Mouse (Mus musculus): ENCODE measurements around the gene Mpv17l2. TPM values are rescaled to one million over a fixed set of nuclear protein-coding genes. Genes with fewer than 3 reads are reported as not detected.

Gene Mpv17l2
- polyA plus RNA-seq, 1 experiment, result 99.7 TPM

- Histone ChIP-seq H3K36me3 (replicated peaks; ENCODE audit: low read length) (peaks cover 53% of the 10 kb centered on the region), H3K9me3 (no peaks in the 10 kb centered on the region), H3K27me3 (replicated peaks) (no peaks in the 10 kb centered on the region), H3K4me1 (peaks cover 86% of the 10 kb centered on the region), H3K4me3 (replicated peaks) (peak overlapping the region; percentile 89)
- TF ChIP-seq GATA1 (IDR thresholded peaks at IDR 0.05; ENCODE audit: borderline replicate concordance, low read length), result no peak
- no peak for TF ChIP-seq FLI1 (IDR thresholded peaks at IDR 0.05; ENCODE audit: low read length)
Observed at GRCm38 (mm10) chr8:70801830-70802229, 41.1 kb upstream of the Mpv17l2 start.

- TF ChIP-seq FLI1 (IDR thresholded peaks at IDR 0.05; ENCODE audit: low read length) (no peak), GATA1 (IDR thresholded peaks at IDR 0.05; ENCODE audit: borderline replicate concordance, low read length) (no peak)
- H3K9me3 ChIP-seq, result no peaks in the 10 kb centered on the region
- H3K4me3 ChIP-seq (replicated peaks), result peak overlapping the region; percentile 89
- peaks cover 86% of the 10 kb centered on the region for H3K4me1 ChIP-seq
- no peaks in the 10 kb centered on the region for H3K27me3 ChIP-seq (replicated peaks)
- peaks cover 60% of the 10 kb centered on the region for H3K36me3 ChIP-seq (replicated peaks; ENCODE audit: low read length)
Observed at GRCm38 (mm10) chr8:70801156-70801555, 40.4 kb upstream of the Mpv17l2 start.

- Histone ChIP-seq H3K9me3 (no peaks in the 10 kb centered on the region), H3K4me3 (replicated peaks) (peak overlapping the region; percentile 88), H3K27me3 (replicated peaks) (no peaks in the 10 kb centered on the region), H3K4me1 (peaks cover 86% of the 10 kb centered on the region), H3K36me3 (replicated peaks; ENCODE audit: low read length) (peaks cover 65% of the 10 kb centered on the region)
- no peak for TF ChIP-seq GATA1 (IDR thresholded peaks at IDR 0.05; ENCODE audit: borderline replicate concordance, low read length)
- TF ChIP-seq FLI1 (IDR thresholded peaks at IDR 0.05; ENCODE audit: low read length), result no peak
Observed at GRCm38 (mm10) chr8:70800648-70801047, 39.9 kb upstream of the Mpv17l2 start.

GRCm38 (mm10) chr8:70798281-70798680 is 37.5 kb upstream of the Mpv17l2 start:
- no peaks in the 10 kb centered on the region for H3K9me3 ChIP-seq
- TF ChIP-seq FLI1 (IDR thresholded peaks at IDR 0.05; ENCODE audit: low read length), result no peak
- no peak for TF ChIP-seq GATA1 (IDR thresholded peaks at IDR 0.05; ENCODE audit: borderline replicate concordance, low read length)
- peaks cover 82% of the 10 kb centered on the region for H3K36me3 ChIP-seq (replicated peaks; ENCODE audit: low read length)
- H3K4me1 ChIP-seq, result peaks cover 99% of the 10 kb centered on the region
- H3K4me3 ChIP-seq (replicated peaks), result peak overlapping the region; percentile 92
- H3K27me3 ChIP-seq (replicated peaks), result no peaks in the 10 kb centered on the region

GRCm38 (mm10) chr8:70797081-70798070 is 36.6 kb upstream of the Mpv17l2 start:
- no peak for TF ChIP-seq FLI1 (IDR thresholded peaks at IDR 0.05; ENCODE audit: low read length)
- TF ChIP-seq GATA1 (IDR thresholded peaks at IDR 0.05; ENCODE audit: borderline replicate concordance, low read length), result no peak
- Histone ChIP-seq H3K4me1 (peaks cover 99% of the 10 kb centered on the region), H3K9me3 (no peaks in the 10 kb centered on the region), H3K36me3 (replicated peaks; ENCODE audit: low read length) (peaks cover 80% of the 10 kb centered on the region), H3K4me3 (replicated peaks) (peak overlapping the region; percentile 92), H3K27me3 (replicated peaks) (no peaks in the 10 kb centered on the region)

GRCm38 (mm10) chr8:70796403-70797080 is 35.8 kb upstream of the Mpv17l2 start:
- TF ChIP-seq GATA1 (IDR thresholded peaks at IDR 0.05; ENCODE audit: borderline replicate concordance, low read length) (no peak), FLI1 (IDR thresholded peaks at IDR 0.05; ENCODE audit: low read length) (no peak)
- H3K4me1 ChIP-seq, result peaks cover 99% of the 10 kb centered on the region
- H3K9me3 ChIP-seq, result no peaks in the 10 kb centered on the region
- peak overlapping the region; percentile 92 for H3K4me3 ChIP-seq (replicated peaks)
- H3K27me3 ChIP-seq (replicated peaks), result no peaks in the 10 kb centered on the region
- peaks cover 78% of the 10 kb centered on the region for H3K36me3 ChIP-seq (replicated peaks; ENCODE audit: low read length)

GRCm38 (mm10) chr8:70795370-70795769 is 34.6 kb upstream of the Mpv17l2 start:
- no peaks in the 10 kb centered on the region for H3K27me3 ChIP-seq (replicated peaks)
- H3K4me3 ChIP-seq (replicated peaks), result peak overlapping the region; percentile 12
- H3K36me3 ChIP-seq (replicated peaks; ENCODE audit: low read length), result peaks cover 81% of the 10 kb centered on the region
- TF ChIP-seq GATA1 (IDR thresholded peaks at IDR 0.05; ENCODE audit: borderline replicate concordance, low read length) (no peak), FLI1 (IDR thresholded peaks at IDR 0.05; ENCODE audit: low read length) (no peak)
- peaks cover 99% of the 10 kb centered on the region for H3K4me1 ChIP-seq
- no peaks in the 10 kb centered on the region for H3K9me3 ChIP-seq

- H3K4me3 ChIP-seq (replicated peaks), result peak overlapping the region; percentile 12
- H3K9me3 ChIP-seq, result no peaks in the 10 kb centered on the region
- no peaks in the 10 kb centered on the region for H3K27me3 ChIP-seq (replicated peaks)
- TF ChIP-seq FLI1 (IDR thresholded peaks at IDR 0.05; ENCODE audit: low read length) (no peak), GATA1 (IDR thresholded peaks at IDR 0.05; ENCODE audit: borderline replicate concordance, low read length) (no peak)
- H3K4me1 ChIP-seq, result peaks cover 99% of the 10 kb centered on the region
- peaks cover 81% of the 10 kb centered on the region for H3K36me3 ChIP-seq (replicated peaks; ENCODE audit: low read length)
Observed at GRCm38 (mm10) chr8:70794215-70794614, 33.5 kb upstream of the Mpv17l2 start.

- H3K4me3 ChIP-seq (replicated peaks), result peak overlapping the region; percentile 92
- peaks cover 97% of the 10 kb centered on the region for H3K4me1 ChIP-seq
- TF ChIP-seq GATA1 (IDR thresholded peaks at IDR 0.05; ENCODE audit: borderline replicate concordance, low read length), result no peak
- no peak for TF ChIP-seq FLI1 (IDR thresholded peaks at IDR 0.05; ENCODE audit: low read length)
- H3K27me3 ChIP-seq (replicated peaks), result no peaks in the 10 kb centered on the region
- H3K36me3 ChIP-seq (replicated peaks; ENCODE audit: low read length), result peaks cover 81% of the 10 kb centered on the region
- H3K9me3 ChIP-seq, result no peaks in the 10 kb centered on the region
Observed at GRCm38 (mm10) chr8:70792700-70793099, 32.0 kb upstream of the Mpv17l2 start.

Measured in megakaryocyte, embryonic 14.5 days (primary cell).